Mouse (Mus musculus) lung, postnatal 4 days (tissue): ENCODE measurements around the gene 4930412O13Rik.

ENCODE experiments used
- DNase-seq, 2 experiments: peaks; one replicate each; pipeline ENCODE4 v3.0.0; 2021

4930412O13Rik gene

DNA sequence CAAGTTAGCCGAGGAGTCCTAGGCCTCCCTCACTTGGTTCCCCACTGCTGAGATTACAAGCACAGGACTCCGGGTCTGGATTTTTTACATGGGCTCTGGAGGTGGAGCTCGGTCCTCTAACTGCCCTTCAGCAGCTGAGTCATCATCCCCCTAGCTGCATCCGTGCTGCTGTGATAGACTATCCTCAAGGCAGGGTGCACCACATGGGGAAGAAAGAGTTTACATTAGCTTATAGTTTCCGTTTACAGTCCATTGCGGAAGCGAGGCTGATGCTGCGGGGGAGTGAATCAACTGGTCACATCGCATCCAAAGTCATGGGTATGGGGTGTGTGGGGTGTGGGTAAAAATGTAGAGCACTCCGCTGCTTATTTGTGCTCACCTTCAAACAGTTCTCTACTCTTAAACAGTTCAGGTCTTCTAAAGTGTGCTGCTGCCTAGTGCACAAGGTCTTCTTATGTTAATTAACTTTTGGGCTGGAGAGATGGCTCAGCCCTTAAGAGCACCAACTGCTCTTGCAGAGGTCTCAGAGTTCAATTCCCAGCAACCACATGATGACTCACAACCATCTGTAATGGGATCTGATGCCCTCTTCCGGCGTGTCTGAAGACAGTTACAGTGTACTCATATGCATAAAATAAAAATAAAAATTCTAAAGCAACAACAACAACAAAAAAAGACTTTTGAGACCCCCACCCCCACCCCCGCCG lies 23.0 kb downstream of the 4930412O13Rik start:
- no peak for DNase-seq

DNA sequence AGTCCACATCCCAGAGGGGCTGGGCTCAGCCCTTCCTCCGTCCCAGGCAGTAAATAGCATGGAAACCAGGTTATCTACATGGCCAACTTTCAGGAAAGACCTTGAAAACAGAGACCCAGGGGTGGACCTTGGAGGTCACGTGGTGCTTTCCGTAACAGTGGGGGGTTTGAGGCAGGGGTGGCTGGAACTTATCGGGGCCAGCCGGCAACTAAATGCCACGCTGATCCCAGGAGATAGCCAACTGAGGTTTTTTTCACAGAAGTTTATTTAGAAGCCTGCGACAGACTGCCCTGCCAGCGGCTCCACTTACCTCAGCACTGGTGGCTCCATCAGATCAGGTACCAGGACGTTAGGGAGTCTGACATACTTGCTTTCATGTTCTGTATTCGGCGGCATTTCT lies 24.9 kb downstream of the 4930412O13Rik start:
- no peak for DNase-seq

DNA sequence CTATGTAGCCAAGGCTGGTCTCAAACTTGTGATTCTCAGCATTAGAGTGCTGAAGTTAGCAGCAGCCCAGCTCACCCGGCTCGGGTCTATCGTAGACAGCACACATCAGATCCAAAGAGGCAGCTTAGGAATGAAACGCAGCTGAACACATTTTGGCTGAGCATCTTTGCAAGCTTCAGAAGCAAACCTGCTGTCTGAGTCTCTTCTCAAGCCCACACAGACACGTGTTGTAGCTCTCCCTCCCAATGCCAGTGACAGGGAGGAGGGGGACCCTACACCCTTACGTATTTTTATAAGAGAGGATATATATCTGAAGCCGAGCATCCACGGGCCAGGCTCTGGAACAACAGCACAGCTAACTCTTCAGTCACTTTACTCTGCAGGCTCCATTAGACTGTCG lies 36.5 kb downstream of the 4930412O13Rik start:
- DNase-seq: no peak

DNA sequence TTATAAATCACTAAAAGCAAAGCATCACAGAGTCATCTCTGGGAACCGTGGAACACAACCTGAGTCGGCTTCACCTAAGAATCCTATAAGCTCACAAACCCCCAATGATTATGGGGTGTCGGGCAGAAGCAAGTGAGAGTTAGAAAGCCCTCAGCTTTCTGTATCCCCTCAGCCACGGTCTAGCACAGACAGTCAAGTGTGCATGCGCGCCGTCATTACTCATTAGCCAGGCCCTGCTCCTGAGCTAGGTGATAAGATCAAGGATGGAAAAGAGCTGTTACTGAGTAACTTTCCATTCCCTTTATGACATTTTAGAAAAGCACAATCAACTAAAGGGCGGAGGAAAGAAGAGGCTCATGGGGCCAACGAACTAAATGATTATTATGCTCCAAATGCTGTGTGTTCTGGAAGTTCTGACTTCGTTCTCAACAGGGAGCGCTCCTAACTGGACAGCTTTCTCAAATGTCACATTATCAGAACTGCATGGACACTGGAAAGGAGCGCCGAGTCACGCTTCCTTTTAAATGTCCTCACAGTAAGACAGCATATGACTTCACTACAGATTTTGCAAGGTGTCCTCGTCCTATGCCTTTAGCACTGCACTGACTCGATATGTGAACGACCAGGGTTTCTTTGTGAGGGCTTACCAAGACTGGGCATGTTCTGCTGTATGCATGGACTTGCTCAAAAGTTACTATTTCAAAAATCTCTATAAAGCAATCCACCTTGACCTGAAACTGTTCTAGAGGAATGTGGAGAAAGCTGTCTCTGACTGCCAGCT lies 37.8 kb downstream of the 4930412O13Rik start:
- DNase-seq: no peak

DNA sequence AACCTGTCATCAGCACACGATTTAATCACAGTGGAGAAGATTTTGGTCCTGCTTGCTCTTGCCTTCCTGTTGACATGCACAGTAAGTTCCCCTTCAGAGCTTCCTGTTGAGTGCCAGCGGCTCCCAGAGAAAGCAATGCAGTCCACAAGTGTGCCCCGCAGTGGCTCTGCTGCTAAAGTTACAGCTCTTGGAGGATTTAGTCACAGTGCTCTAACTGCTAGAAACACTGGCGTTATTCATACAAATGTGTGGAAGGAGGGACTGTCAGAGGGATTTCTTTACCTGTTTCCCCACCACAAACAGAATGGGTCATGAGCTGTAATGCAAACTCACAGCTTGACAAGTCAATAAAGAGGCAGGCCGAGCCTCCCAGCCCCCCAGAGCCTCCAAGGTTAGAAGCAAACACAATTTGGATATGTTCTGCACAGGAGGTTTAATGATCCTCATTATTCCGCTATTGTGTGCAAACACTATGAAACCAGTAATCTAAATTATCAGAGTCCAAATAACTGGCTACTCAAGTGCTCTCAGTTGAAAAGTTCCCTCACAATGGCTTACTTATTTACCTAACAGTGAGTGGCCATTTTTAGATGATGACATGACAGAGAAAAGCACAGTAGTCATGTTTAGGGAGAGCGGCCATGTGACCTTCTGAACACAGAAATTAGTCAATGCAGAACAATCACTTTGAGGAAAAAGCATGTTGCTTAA lies 45.3 kb downstream of the 4930412O13Rik start:
- no peak for DNase-seq

DNA sequence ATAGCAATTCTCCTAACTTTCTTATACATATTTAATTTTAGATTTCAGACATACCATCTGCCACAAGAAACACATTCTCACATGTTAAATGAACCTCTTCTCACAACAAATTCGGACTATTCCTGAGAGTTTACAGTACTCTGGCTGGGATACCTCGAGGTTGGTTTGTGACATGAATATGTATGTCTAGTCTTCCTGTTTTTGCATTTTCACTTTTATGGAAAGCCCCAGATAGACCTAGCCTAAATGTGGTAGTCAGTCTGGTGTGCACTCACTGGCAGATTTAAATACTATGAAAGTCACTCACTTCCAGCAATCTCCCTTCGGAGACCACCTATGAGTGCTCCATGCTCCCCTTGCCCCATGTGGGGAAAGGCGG lies 45.8 kb downstream of the 4930412O13Rik start:
- no peak for DNase-seq
